Mouse (Mus musculus): ENCODE results near the gene Micu1. TPM values are rescaled to one million over a fixed set of nuclear protein-coding genes. Genes with fewer than 3 reads are reported as not detected.
A peak's percentile ranks its signal among the peaks of the same experiment; 100 is the strongest.

Micu1 gene
- polyA plus RNA-seq, 1 experiment from 2014 or later = 78.4 TPM

DNA sequence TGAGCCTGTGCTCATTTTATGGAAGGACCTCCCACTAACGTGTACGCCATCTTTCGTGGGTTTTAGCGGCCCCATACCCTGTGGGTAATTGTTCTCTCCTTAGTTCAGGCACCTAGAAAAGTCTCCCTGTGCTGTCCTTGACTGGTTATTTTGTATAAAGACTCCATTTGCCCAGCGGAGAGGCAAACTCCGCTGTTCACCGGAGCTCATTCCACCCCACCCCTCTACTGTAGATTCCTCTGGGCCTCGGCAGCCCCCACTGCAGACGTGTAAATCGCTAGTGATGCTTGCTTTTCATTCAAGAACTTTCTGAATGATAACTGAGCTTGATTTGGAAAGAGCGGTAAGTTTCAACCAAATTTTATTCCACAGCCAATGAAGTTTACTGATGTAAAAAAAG is 53.4 kb downstream of the Micu1 start:
- H3K9me3 ChIP-seq (replicated peaks; ENCODE audit: control insufficient read depth, low read length, poor library complexity, severe bottlenecking) = no peaks in the 10 kb centered on the region
- no peaks in the 10 kb centered on the region for H3K27me3 ChIP-seq (ENCODE audit: control insufficient read depth, insufficient read depth, low read depth, low read length)
- H3K4me1 ChIP-seq (ENCODE audit: control insufficient read depth, insufficient read depth, low read length) = peaks cover 2% of the 10 kb centered on the region; the same call in 1 of the 2 replicates
- H3K4me3 ChIP-seq (ENCODE audit: low read depth, low read length) = no peak overlapping the region
- no peaks in the 10 kb centered on the region; the same call in 1 of the 2 replicates for H3K36me3 ChIP-seq (ENCODE audit: control insufficient read depth, insufficient read depth, low read length)
- no peak overlapping the region for H3K9ac ChIP-seq (ENCODE audit: low read depth, low read length)
- H3K27ac ChIP-seq (ENCODE audit: low read length) = no peak overlapping the region
- ATAC-seq = no peak
- no peak overlapping the region for H3K4me2 ChIP-seq (ENCODE audit: low read length)
- WGBS = 76% methylated on average over 11 of the region's 11 CpGs

- Histone ChIP-seq H3K27me3 (ENCODE audit: control insufficient read depth, insufficient read depth, low read depth, low read length) (no peaks in the 10 kb centered on the region), H3K4me2 (ENCODE audit: low read length) (no peak overlapping the region), H3K4me1 (ENCODE audit: control insufficient read depth, insufficient read depth, low read length) (peaks cover 2% of the 10 kb centered on the region; the same call in 1 of the 2 replicates), H3K9me3 (replicated peaks; ENCODE audit: control insufficient read depth, low read length, poor library complexity, severe bottlenecking) (no peaks in the 10 kb centered on the region), H3K27ac (ENCODE audit: low read length) (no peak overlapping the region), H3K4me3 (ENCODE audit: low read depth, low read length) (no peak overlapping the region), H3K36me3 (ENCODE audit: control insufficient read depth, insufficient read depth, low read length) (no peaks in the 10 kb centered on the region; the same call in 1 of the 2 replicates), H3K9ac (ENCODE audit: low read depth, low read length) (no peak overlapping the region)
- ATAC-seq = no peak
- 43% methylated on average over 12 of the region's 12 CpGs for WGBS
These were observed 53.8 kb downstream of the Micu1 start for GRCm38 (mm10) chr10:59756090-59756489.

DNA sequence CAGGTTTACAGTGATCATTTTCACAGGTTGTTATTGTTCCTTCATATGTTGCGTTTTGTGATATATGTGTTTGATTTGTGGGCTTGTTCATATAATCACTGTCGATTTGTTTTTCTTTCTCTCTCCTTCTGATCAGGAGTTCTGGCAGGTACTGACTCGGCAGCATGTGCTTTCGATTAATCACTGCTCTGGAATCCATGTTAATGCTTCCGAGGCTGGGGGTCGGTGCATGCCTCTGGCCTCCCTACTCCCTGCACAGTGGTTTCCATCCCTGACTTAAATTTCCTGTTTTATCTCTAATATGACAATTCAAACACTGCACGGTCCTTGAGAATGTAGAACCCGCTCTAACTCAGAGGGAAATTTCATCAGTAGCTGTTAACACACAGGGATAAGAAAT is 54.3 kb downstream of the Micu1 start:
- Histone ChIP-seq H3K4me3 (ENCODE audit: low read depth, low read length) (no peak overlapping the region), H3K4me1 (ENCODE audit: control insufficient read depth, insufficient read depth, low read length) (peaks cover 2% of the 10 kb centered on the region; the same call in 1 of the 2 replicates), H3K9ac (ENCODE audit: low read depth, low read length) (no peak overlapping the region), H3K9me3 (replicated peaks; ENCODE audit: control insufficient read depth, low read length, poor library complexity, severe bottlenecking) (no peaks in the 10 kb centered on the region), H3K4me2 (ENCODE audit: low read length) (no peak overlapping the region), H3K27ac (ENCODE audit: low read length) (no peak overlapping the region), H3K27me3 (ENCODE audit: control insufficient read depth, insufficient read depth, low read depth, low read length) (no peaks in the 10 kb centered on the region), H3K36me3 (ENCODE audit: control insufficient read depth, insufficient read depth, low read length) (no peaks in the 10 kb centered on the region; the same call in 1 of the 2 replicates)
- no peak for ATAC-seq
- 65% methylated on average over 8 of the region's 8 CpGs for WGBS

DNA sequence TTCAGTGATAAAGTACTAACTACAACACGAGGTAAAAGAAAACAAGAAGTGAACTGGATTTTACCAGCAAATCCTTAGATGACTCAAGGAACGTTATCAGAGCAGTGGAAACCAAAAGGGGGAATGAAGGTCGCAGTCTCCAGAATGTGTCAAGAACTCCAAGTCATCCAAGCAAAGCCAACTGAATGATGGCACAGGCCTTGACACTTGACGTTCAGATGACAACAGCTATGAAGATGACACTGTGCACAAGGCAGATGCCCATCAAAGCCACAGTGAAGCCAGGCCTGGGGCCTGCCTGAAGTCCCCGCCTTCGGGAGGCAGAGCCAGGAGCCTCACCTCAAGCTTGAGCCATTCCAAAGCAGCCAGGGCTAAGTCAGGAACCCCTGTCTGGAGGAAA is 62.5 kb downstream of the Micu1 start:
- H3K9me3 ChIP-seq (replicated peaks; ENCODE audit: control insufficient read depth, low read length, poor library complexity, severe bottlenecking) = no peaks in the 10 kb centered on the region
- WGBS = 96% methylated on average over 6 of the region's 6 CpGs
- no peak for ATAC-seq
- no peak overlapping the region for H3K27ac ChIP-seq (ENCODE audit: low read length)
- no peak overlapping the region for H3K4me2 ChIP-seq (ENCODE audit: low read length)
- H3K36me3 ChIP-seq (ENCODE audit: control insufficient read depth, insufficient read depth, low read length) = no peaks in the 10 kb centered on the region
- no peak overlapping the region for H3K9ac ChIP-seq (ENCODE audit: low read depth, low read length)
- no peaks in the 10 kb centered on the region for H3K27me3 ChIP-seq (ENCODE audit: control insufficient read depth, insufficient read depth, low read depth, low read length)
- no peak overlapping the region for H3K4me3 ChIP-seq (ENCODE audit: low read depth, low read length)
- no peaks in the 10 kb centered on the region for H3K4me1 ChIP-seq (ENCODE audit: control insufficient read depth, insufficient read depth, low read length)

GRCm38 (mm10) chr10:59768369-59769079 is 66.2 kb downstream of the Micu1 start:
- Histone ChIP-seq H3K4me3 (ENCODE audit: low read depth, low read length) (no peak overlapping the region), H3K27me3 (ENCODE audit: control insufficient read depth, insufficient read depth, low read depth, low read length) (no peaks in the 10 kb centered on the region), H3K4me2 (ENCODE audit: low read length) (no peak overlapping the region), H3K4me1 (ENCODE audit: control insufficient read depth, insufficient read depth, low read length) (peaks cover 4% of the 10 kb centered on the region), H3K9ac (ENCODE audit: low read depth, low read length) (no peak overlapping the region), H3K36me3 (ENCODE audit: control insufficient read depth, insufficient read depth, low read length) (no peaks in the 10 kb centered on the region), H3K27ac (ENCODE audit: low read length) (no peak overlapping the region), H3K9me3 (replicated peaks; ENCODE audit: control insufficient read depth, low read length, poor library complexity, severe bottlenecking) (no peaks in the 10 kb centered on the region)
- WGBS = 70% methylated on average over 13 of the region's 13 CpGs
- no peak for ATAC-seq

- Histone ChIP-seq H3K9me3 (replicated peaks; ENCODE audit: control insufficient read depth, low read length, poor library complexity, severe bottlenecking) (no peaks in the 10 kb centered on the region), H3K9ac (ENCODE audit: low read depth, low read length) (no peak overlapping the region), H3K27me3 (ENCODE audit: control insufficient read depth, insufficient read depth, low read depth, low read length) (no peaks in the 10 kb centered on the region), H3K36me3 (ENCODE audit: control insufficient read depth, insufficient read depth, low read length) (no peaks in the 10 kb centered on the region), H3K4me1 (ENCODE audit: control insufficient read depth, insufficient read depth, low read length) (peaks cover 12% of the 10 kb centered on the region), H3K4me2 (ENCODE audit: low read length) (no peak overlapping the region), H3K4me3 (ENCODE audit: low read depth, low read length) (no peak overlapping the region), H3K27ac (ENCODE audit: low read length) (no peak overlapping the region)
- WGBS = 47% methylated on average over 6 of the region's 6 CpGs
- peak; percentile 59; the same call in 1 of the 2 replicates for ATAC-seq
These were observed 69.2 kb downstream of the Micu1 start for GRCm38 (mm10) chr10:59771375-59772048.

DNA sequence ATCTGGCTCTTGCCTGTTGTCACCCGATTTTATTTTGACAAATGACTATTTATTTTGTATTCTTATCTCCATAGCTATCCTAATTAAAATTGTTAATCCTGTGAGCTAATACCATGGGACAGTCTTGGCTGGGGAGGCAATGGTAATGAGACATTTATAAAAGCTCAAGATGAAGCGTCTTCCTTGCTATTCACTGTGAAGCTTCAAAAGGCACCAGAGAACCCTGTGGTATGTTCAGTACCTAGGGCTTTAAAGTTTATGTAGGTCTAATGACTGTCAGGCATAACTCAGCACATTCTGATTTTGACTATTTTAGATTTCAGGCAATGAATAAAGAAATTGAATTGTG is 69.7 kb downstream of the Micu1 start:
- Histone ChIP-seq H3K9ac (ENCODE audit: low read depth, low read length) (no peak overlapping the region), H3K27me3 (ENCODE audit: control insufficient read depth, insufficient read depth, low read depth, low read length) (no peaks in the 10 kb centered on the region), H3K9me3 (replicated peaks; ENCODE audit: control insufficient read depth, low read length, poor library complexity, severe bottlenecking) (no peaks in the 10 kb centered on the region), H3K27ac (ENCODE audit: low read length) (no peak overlapping the region), H3K4me1 (ENCODE audit: control insufficient read depth, insufficient read depth, low read length) (peaks cover 12% of the 10 kb centered on the region), H3K4me2 (ENCODE audit: low read length) (no peak overlapping the region), H3K36me3 (ENCODE audit: control insufficient read depth, insufficient read depth, low read length) (no peaks in the 10 kb centered on the region), H3K4me3 (ENCODE audit: low read depth, low read length) (no peak overlapping the region)
- ATAC-seq = peak; percentile 49; the same call in 1 of the 2 replicates
- WGBS = 47% methylated on average over 2 of the region's 2 CpGs

- no peak overlapping the region for H3K4me3 ChIP-seq (ENCODE audit: low read depth, low read length)
- H3K4me2 ChIP-seq (ENCODE audit: low read length) = no peak overlapping the region
- peaks cover 12% of the 10 kb centered on the region for H3K4me1 ChIP-seq (ENCODE audit: control insufficient read depth, insufficient read depth, low read length)
- no peaks in the 10 kb centered on the region for H3K36me3 ChIP-seq (ENCODE audit: control insufficient read depth, insufficient read depth, low read length)
- 29% methylated on average over 13 of the region's 13 CpGs for WGBS
- no peaks in the 10 kb centered on the region for H3K27me3 ChIP-seq (ENCODE audit: control insufficient read depth, insufficient read depth, low read depth, low read length)
- no peak overlapping the region for H3K27ac ChIP-seq (ENCODE audit: low read length)
- H3K9ac ChIP-seq (ENCODE audit: low read depth, low read length) = no peak overlapping the region
- no peak for ATAC-seq
- no peaks in the 10 kb centered on the region for H3K9me3 ChIP-seq (replicated peaks; ENCODE audit: control insufficient read depth, low read length, poor library complexity, severe bottlenecking)
These were observed 71.3 kb downstream of the Micu1 start for GRCm38 (mm10) chr10:59773441-59774140.

DNA sequence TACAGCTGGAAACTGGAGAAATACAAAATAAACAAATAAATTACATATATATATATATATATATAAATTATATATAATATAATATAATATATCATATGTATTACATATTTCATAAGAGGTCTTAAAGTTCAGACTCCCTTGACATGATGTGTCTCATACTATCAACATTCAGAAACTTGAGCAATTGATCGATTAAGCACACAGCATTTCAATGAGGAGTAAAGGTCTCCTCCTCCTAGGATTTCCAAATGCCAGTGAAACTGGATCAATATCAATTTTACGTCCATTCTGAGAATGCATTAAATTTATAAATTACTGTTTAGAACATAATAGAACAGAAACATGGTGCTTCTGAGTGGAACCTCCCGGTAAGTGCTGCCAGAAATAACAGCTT is 71.9 kb downstream of the Micu1 start:
- no peak overlapping the region for H3K27ac ChIP-seq (ENCODE audit: low read length)
- no peaks in the 10 kb centered on the region for H3K36me3 ChIP-seq (ENCODE audit: control insufficient read depth, insufficient read depth, low read length)
- no peak overlapping the region for H3K4me2 ChIP-seq (ENCODE audit: low read length)
- H3K27me3 ChIP-seq (ENCODE audit: control insufficient read depth, insufficient read depth, low read depth, low read length) = no peaks in the 10 kb centered on the region
- no peak for ATAC-seq
- no peaks in the 10 kb centered on the region for H3K9me3 ChIP-seq (replicated peaks; ENCODE audit: control insufficient read depth, low read length, poor library complexity, severe bottlenecking)
- no peak overlapping the region for H3K9ac ChIP-seq (ENCODE audit: low read depth, low read length)
- H3K4me1 ChIP-seq (ENCODE audit: control insufficient read depth, insufficient read depth, low read length) = peaks cover 12% of the 10 kb centered on the region
- no peak overlapping the region for H3K4me3 ChIP-seq (ENCODE audit: low read depth, low read length)
- WGBS = 77% methylated on average over 3 of the region's 3 CpGs
